ENCODE assay signal across 23 mouse cellular contexts in the genomic region with DNA sequence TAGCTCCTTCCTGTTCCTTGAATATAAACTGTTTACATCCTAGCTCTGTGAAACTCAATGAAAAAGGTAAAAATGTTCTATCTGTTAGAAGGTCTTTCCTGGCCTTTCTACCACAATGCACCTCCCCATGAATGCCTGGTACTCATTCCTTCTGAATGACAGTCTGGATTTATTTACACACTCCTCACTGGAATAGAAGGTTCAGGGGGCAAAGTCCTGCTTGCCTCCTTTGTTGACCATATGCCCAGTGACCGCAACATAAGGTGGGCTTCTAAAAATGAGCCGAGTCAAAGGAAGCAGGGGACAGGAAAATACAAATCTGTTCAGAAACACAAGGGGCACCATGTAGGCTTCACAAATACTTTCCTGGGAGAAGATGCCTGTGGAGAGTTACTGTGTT.
A peak's percentile ranks its signal among the peaks of the same experiment; 100 is the strongest.
DNase-seq lines count a peak whose midpoint lies in the region; ATAC-seq and TF ChIP-seq lines count a peak whose summit lies in the region.
"Had no signal": no experiment of that assay in that cellular context is flagged by ENCODE, and none has a peak within 500 bp of the region (broad histone marks: within the 10 kb centered on the region; RNA-seq: fewer than 3 reads in every experiment).

No protein-coding gene starts in this region.

- TF ChIP-seq CTCF in liver, adult 2 months (IDR thresholded peaks at IDR 0.05; ENCODE audit: low read depth, low read length) = no peak
- TF ChIP-seq CTCF in liver, postnatal 0 days (IDR thresholded peaks at IDR 0.05; ENCODE audit: low read depth) = no peak

- no peaks in the 10 kb centered on the region; the same call in 1 of the 2 replicates for H3K4me1 ChIP-seq in liver, adult 2 months (ENCODE audit: control insufficient read depth, insufficient read depth, low read length)
- no peaks in the 10 kb centered on the region for H3K4me1 ChIP-seq in liver, embryonic 11.5 days (replicated peaks; ENCODE audit: control insufficient read depth, insufficient read depth, low read length)
- H3K4me1 ChIP-seq in liver, postnatal 0 days (ENCODE audit: insufficient read depth) = no peaks in the 10 kb centered on the region
- no peaks in the 10 kb centered on the region for H3K4me1 ChIP-seq in liver, embryonic 12.5 days
- H3K4me1 ChIP-seq in brown adipose tissue, adult 24 weeks (ENCODE audit: control insufficient read depth, insufficient read depth, insufficient read length, low read length) = peaks cover 2% of the 10 kb centered on the region

- no peak for TF ChIP-seq POLR2A in liver, adult 2 months (IDR thresholded peaks at IDR 0.05; ENCODE audit: extremely low read depth, insufficient read depth, low read length)
- no peak for TF ChIP-seq POLR2A in myocyte (IDR thresholded peaks at IDR 0.05; ENCODE audit: insufficient read length, low read depth)

- no peaks in the 10 kb centered on the region for H3K79me2 ChIP-seq in liver, adult 2 months (ENCODE audit: control insufficient read depth, insufficient read depth, low read length)
- H3K79me2 ChIP-seq in myocyte (ENCODE audit: control insufficient read depth, insufficient read depth) = no peaks in the 10 kb centered on the region

- H3K9me3 ChIP-seq in liver, embryonic 11.5 days (ENCODE audit: control insufficient read depth, low read length) = no peaks in the 10 kb centered on the region
- no peaks in the 10 kb centered on the region for H3K9me3 ChIP-seq in liver, postnatal 0 days (ENCODE audit: low read length)
- H3K9me3 ChIP-seq in liver, embryonic 12.5 days (replicated peaks) = no peaks in the 10 kb centered on the region

- H3K9ac ChIP-seq in liver, adult 2 months (ENCODE audit: low read depth, low read length) = no peak overlapping the region
- H3K9ac ChIP-seq in liver, embryonic 11.5 days (ENCODE audit: low read depth, low read length) = no peak overlapping the region
- H3K9ac ChIP-seq in liver, postnatal 0 days (replicated peaks) = no peak overlapping the region
- no peak overlapping the region for H3K9ac ChIP-seq in liver, embryonic 12.5 days

- no peak for TF ChIP-seq EP300 in liver, postnatal 0 days (IDR thresholded peaks at IDR 0.05; ENCODE audit: low read depth)

- peak; percentile 55 for DNase-seq in liver, adult 2 months (ENCODE audit: extremely low read depth, low read depth, low spot score)
- no peak for DNase-seq in liver, embryonic 11.5 days (ENCODE audit: low spot score)
- no peak for DNase-seq in liver, postnatal 0 days
- no peak for DNase-seq in right cerebral cortex, postnatal 4 days
- no peak for DNase-seq in lung, postnatal 36 days
- DNase-seq: adrenal gland, adult 2 months; adrenal gland, adult 8-10 months; adrenal gland, postnatal 10 days; adrenal gland, postnatal 14 days; adrenal gland, postnatal 25 days; adrenal gland, postnatal 36 days; B cell, adult 2 months; cerebellum, adult 11 months; cerebellum, adult 11-12 months; cerebellum, adult 18-20 months had no signal

- H3K4me2 ChIP-seq in liver, embryonic 11.5 days = no peak overlapping the region
- no peak overlapping the region for H3K4me2 ChIP-seq in liver, postnatal 0 days (ENCODE audit: low read depth, low read length)
- H3K4me2 ChIP-seq in liver, embryonic 12.5 days = no peak overlapping the region
- H3K4me2 ChIP-seq in myocyte (ENCODE audit: low read depth) = peak overlapping the region; percentile 18

- H3K27me3 ChIP-seq in liver, adult 2 months (ENCODE audit: control insufficient read depth, insufficient read depth, low read length) = no peaks in the 10 kb centered on the region
- no peaks in the 10 kb centered on the region for H3K27me3 ChIP-seq in liver, embryonic 11.5 days (replicated peaks; ENCODE audit: control insufficient read depth, insufficient read depth, low read length)
- no peaks in the 10 kb centered on the region for H3K27me3 ChIP-seq in liver, postnatal 0 days (ENCODE audit: insufficient read depth, low read length)
- H3K27me3 ChIP-seq in liver, embryonic 12.5 days (replicated peaks) = no peaks in the 10 kb centered on the region
- no peaks in the 10 kb centered on the region for H3K27me3 ChIP-seq in myocyte (ENCODE audit: control insufficient read depth, insufficient read depth, insufficient read length)
- H3K27me3 ChIP-seq: CH12.LX, Patski had no signal

- WGBS in liver, adult 2 months = 27% methylated on average over 2 of the region's 2 CpGs
- 62% methylated on average over 2 of the region's 2 CpGs for WGBS in liver, embryonic 11.5 days
- 65% methylated on average over 2 of the region's 2 CpGs for WGBS in liver, postnatal 0 days (ENCODE audit: insufficient replicate concordance)
- WGBS in liver, embryonic 12.5 days (ENCODE audit: insufficient replicate concordance) = 72% methylated on average over 2 of the region's 2 CpGs

- H3ac ChIP-seq in myocyte (ENCODE audit: control insufficient read depth, insufficient read length) = no peak overlapping the region

- H3K27ac ChIP-seq in liver, adult 2 months (replicated peaks; ENCODE audit: insufficient read depth, low read depth, low read length) = no peak overlapping the region
- no peak overlapping the region for H3K27ac ChIP-seq in liver, embryonic 11.5 days (ENCODE audit: low read depth, low read length)
- no peak overlapping the region for H3K27ac ChIP-seq in liver, postnatal 0 days (ENCODE audit: low read depth)
- no peak overlapping the region for H3K27ac ChIP-seq in liver, embryonic 12.5 days
- H3K27ac ChIP-seq in brown adipose tissue, adult 24 weeks (replicated peaks; ENCODE audit: low read depth, low read length) = peak overlapping the region; percentile 89

- H3K4me3 ChIP-seq in liver, adult 2 months (ENCODE audit: insufficient read depth, low read depth, low read length) = no peak overlapping the region
- H3K4me3 ChIP-seq in liver, embryonic 11.5 days (ENCODE audit: low read depth, low read length) = no peak overlapping the region
- H3K4me3 ChIP-seq in liver, postnatal 0 days (ENCODE audit: low read depth, low read length) = no peak overlapping the region
- no peak overlapping the region for H3K4me3 ChIP-seq in liver, embryonic 12.5 days
- no peak overlapping the region for H3K4me3 ChIP-seq in brown adipose tissue, adult 24 weeks (ENCODE audit: insufficient read depth, low read depth, low read length)
- H3K4me3 ChIP-seq in myocyte = no peak overlapping the region

- H3K36me3 ChIP-seq in liver, adult 2 months (ENCODE audit: control insufficient read depth, insufficient read depth, low read length) = no peaks in the 10 kb centered on the region
- H3K36me3 ChIP-seq in liver, embryonic 11.5 days (ENCODE audit: control insufficient read depth, insufficient read depth, low read length) = no peaks in the 10 kb centered on the region
- H3K36me3 ChIP-seq in liver, postnatal 0 days (replicated peaks; ENCODE audit: insufficient read depth, low read length) = no peaks in the 10 kb centered on the region
- H3K36me3 ChIP-seq in liver, embryonic 12.5 days = no peaks in the 10 kb centered on the region
- H3K36me3 ChIP-seq in myocyte (ENCODE audit: control insufficient read depth, insufficient read depth) = no peaks in the 10 kb centered on the region
- H3K36me3 ChIP-seq: G1E had no signal

- ATAC-seq in liver, embryonic 11.5 days (replicated peaks; ENCODE audit: low FRiP score) = no peak
- peak; percentile 68; the same call in 1 of the 2 replicates for ATAC-seq in liver, postnatal 0 days
- ATAC-seq in liver, embryonic 12.5 days = no peak
- ATAC-seq: activated CD4-positive, CD25-positive, alpha-beta regulatory T cell, adult 4 months; CD4-positive, CD25-positive, alpha-beta regulatory T cell, adult 4 months; Patski had no signal

TF ChIP-seq in myocyte, 11 proteins besides CTCF, POLR2A, EP300 and RAD21:
- TF ChIP-seq POLR2AphosphoS2 (IDR thresholded peaks at IDR 0.05; ENCODE audit: insufficient read length, low read depth) (no peak), TCF3 (IDR thresholded peaks at IDR 0.05; ENCODE audit: insufficient read length, low read depth) (no peak), SRF (IDR thresholded peaks at IDR 0.05; ENCODE audit: control insufficient read depth, insufficient read length, low read depth) (no peak), CEBPB (IDR thresholded peaks at IDR 0.05; ENCODE audit: insufficient read depth, poor library complexity, severe bottlenecking) (no peak), MYOG (IDR thresholded peaks at IDR 0.05; ENCODE audit: control insufficient read depth in 1 of 3, insufficient read depth in 1 of 3, insufficient read length in 2 of 3, low read depth in 2 of 3) (no peak), E2F4 (IDR thresholded peaks at IDR 0.05; ENCODE audit: insufficient read depth) (no peak), REST (IDR thresholded peaks at IDR 0.05; ENCODE audit: insufficient read depth, insufficient read length) (no peak)
